Mouse (Mus musculus) adrenal gland, adult 8-10 months (tissue): ENCODE measurements around the gene Zcchc7. TPM values are rescaled to one million over a fixed set of nuclear protein-coding genes. Genes with fewer than 3 reads are reported as not detected.

Experiments
- DNase-seq: peaks from one replicate; pipeline ENCODE4 v3.0.0; 2022
- microRNA-seq, 2 experiments: library from miRNA; unstranded; fragments of <30 nt; microRNA quantifications; one replicate each; pipeline ENCODE4 v1.2.0; 2022
- total RNA-seq, 4 experiments: library from RNA; stranded (reverse); gene quantifications; 2 replicates each; pipeline ENCODE4 v1.2.4; 2022

The Zcchc7 gene
- total RNA-seq, 4 experiments from 2014 or later: 37.4 to 78.7 (median 52.4) TPM

GRCm38 (mm10) chr4:44967402-44967801 lies 211.7 kb downstream of the Zcchc7 start:
- no peak for DNase-seq

- no peak for DNase-seq
Measured at GRCm38 (mm10) chr4:44970056-44970455, 214.4 kb downstream of the Zcchc7 start.

- DNase-seq: no peak
Measured at GRCm38 (mm10) chr4:44970612-44971110, 215.0 kb downstream of the Zcchc7 start.

GRCm38 (mm10) chr4:44973450-44973849 lies 217.8 kb downstream of the Zcchc7 start:
- DNase-seq: peak; percentile 87

- no peak for DNase-seq
Measured at GRCm38 (mm10) chr4:44973871-44974270, 218.2 kb downstream of the Zcchc7 start.

- no peak for DNase-seq
Measured at GRCm38 (mm10) chr4:44974331-44974730, 218.7 kb downstream of the Zcchc7 start.

GRCm38 (mm10) chr4:44976026-44976615 lies 220.4 kb downstream of the Zcchc7 start:
- no peak for DNase-seq

GRCm38 (mm10) chr4:44976921-44977710 lies 221.4 kb downstream of the Zcchc7 start:
- no peak for DNase-seq

GRCm38 (mm10) chr4:44978175-44978574 lies 222.5 kb downstream of the Zcchc7 start:
- no peak for DNase-seq

GRCm38 (mm10) chr4:44979794-44980338 lies 224.2 kb downstream of the Zcchc7 start:
- peak; percentile 85 for DNase-seq

- peak; percentile 87 for DNase-seq
Measured at GRCm38 (mm10) chr4:44981280-44981973, 225.8 kb downstream of the Zcchc7 start, which contains the start of gene Grhpr. Grhpr (plus strand) TSS chr4:44981395.

Small RNA genes within 50 kb of the gene (microRNA-seq; reads per million reads assigned to microRNA genes)
- 0 reads per million in 2 experiments for gene Gm22639

Other genes starting within 250 kb of the Zcchc7 start
- 1 to 10 TPM in 2 of 4 experiments, under 1 TPM in 2; 0.17 to 1.8 (median 0.79) TPM for gene Pax5, start 45.4 kb upstream of the Zcchc7 start, total RNA-seq
- 100 to 1,000 TPM; 223 to 249 (median 233) TPM for gene Grhpr, start 225.5 kb downstream of the Zcchc7 start, total RNA-seq